Mouse (Mus musculus) E14TG2a.4 (cell line): ENCODE results near the gene Pop7.

ENCODE experiments used
- CTCF ChIP-seq: conservative IDR thresholded peaks from 2 replicates; pipeline ENCODE4 v1.5.1; 2014; ENCODE audit warnings: low read length
- NANOG ChIP-seq: IDR thresholded peaks from 2 replicates; pipeline ENCODE4 v1.6.1; 2014; ENCODE audit warnings: borderline replicate concordance, low read length, mixed read lengths
- POU5F1 ChIP-seq: IDR thresholded peaks from 2 replicates; pipeline ENCODE4 v1.6.1; 2014; ENCODE audit warnings: low read length, borderline replicate concordance

DNA sequence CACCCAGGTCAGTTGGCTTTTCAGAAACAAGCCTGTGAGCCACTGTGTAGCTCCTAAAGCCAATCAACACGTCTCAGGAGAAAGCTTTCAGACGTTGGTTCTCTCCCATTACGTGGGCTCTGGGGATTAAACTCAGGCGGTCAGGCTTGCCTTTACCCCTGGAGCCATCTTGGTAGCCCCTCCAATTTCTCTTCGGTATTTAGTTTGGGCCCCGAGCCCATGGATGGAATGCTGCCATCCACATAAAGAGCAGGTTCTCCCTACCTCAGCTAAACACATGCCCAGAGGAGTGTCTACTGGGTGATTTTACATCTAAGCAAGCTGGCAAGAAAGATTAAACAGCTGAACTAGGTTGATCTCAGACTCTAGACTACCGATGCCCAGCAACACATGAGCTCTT, 2.1 kb downstream of the Pop7 start:
- no peak for TF ChIP-seq CTCF
- no peak for TF ChIP-seq POU5F1
- no peak for TF ChIP-seq NANOG
